Mouse (Mus musculus) E14TG2a.4 (cell line): ENCODE data around the gene Gpm6a.
"Not testable (repeated sequence)": the region's sequence is repeated elsewhere in the genome, so short reads cannot be mapped to it uniquely, and the experiment has no call there.

Source experiments
- H3K27me3 ChIP-seq: 2 replicates; pipeline ENCODE4 v1.6.1; 2014; ENCODE audit warnings: low read length, control low read depth; ENCODE audit not compliant: insufficient read depth
- H3K36me3 ChIP-seq: 2 replicates; pipeline ENCODE4 v1.6.1; 2014; ENCODE audit warnings: low read length, control low read depth; ENCODE audit not compliant: insufficient read depth
- H3K4me1 ChIP-seq: replicated peaks from 2 replicates; pipeline ENCODE4 v1.6.1; 2014; ENCODE audit warnings: low read depth, low read length, control low read depth
- H3K4me3 ChIP-seq: replicated peaks from 2 replicates; pipeline ENCODE4 v1.5.1; 2014; ENCODE audit warnings: mild to moderate bottlenecking, low read length
- H3K9me3 ChIP-seq: 2 replicates; pipeline ENCODE4 v1.6.1; 2014; ENCODE audit warnings: low read length, control low read depth
- CTCF ChIP-seq: conservative IDR thresholded peaks from 2 replicates; pipeline ENCODE4 v1.5.1; 2014; ENCODE audit warnings: low read length
- NANOG ChIP-seq: IDR thresholded peaks from 2 replicates; pipeline ENCODE4 v1.6.1; 2014; ENCODE audit warnings: borderline replicate concordance, low read length, mixed read lengths
- POU5F1 ChIP-seq: IDR thresholded peaks from 2 replicates; pipeline ENCODE4 v1.6.1; 2014; ENCODE audit warnings: low read length, borderline replicate concordance

Gene Gpm6a

DNA sequence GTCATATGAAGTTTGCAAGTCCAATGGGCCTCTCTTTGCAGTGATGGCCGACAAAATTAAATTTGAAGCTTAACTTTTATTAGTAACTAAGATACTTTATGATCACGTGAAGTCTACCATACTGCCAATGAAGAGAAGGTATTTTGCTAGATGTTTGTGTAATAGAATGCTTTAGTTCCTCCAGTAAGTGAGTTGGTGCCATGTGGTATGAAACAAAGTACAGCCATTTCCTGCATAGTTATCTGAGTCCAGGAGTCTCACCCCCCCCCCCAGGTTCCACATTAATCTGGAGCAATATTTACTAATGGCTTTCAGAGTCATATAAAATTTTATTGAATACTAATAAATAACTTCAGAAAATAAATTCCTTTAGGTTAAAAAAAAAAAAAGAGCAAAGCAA is 73.7 kb downstream of the Gpm6a start:
- H3K4me3 ChIP-seq, result no peak overlapping the region
- TF ChIP-seq CTCF (no peak), NANOG (no peak), POU5F1 (no peak)
- no peaks in the 10 kb centered on the region for H3K36me3 ChIP-seq
- no peaks in the 10 kb centered on the region for H3K9me3 ChIP-seq
- H3K27me3 ChIP-seq, result no peaks in the 10 kb centered on the region
- H3K4me1 ChIP-seq, result no peaks in the 10 kb centered on the region

DNA sequence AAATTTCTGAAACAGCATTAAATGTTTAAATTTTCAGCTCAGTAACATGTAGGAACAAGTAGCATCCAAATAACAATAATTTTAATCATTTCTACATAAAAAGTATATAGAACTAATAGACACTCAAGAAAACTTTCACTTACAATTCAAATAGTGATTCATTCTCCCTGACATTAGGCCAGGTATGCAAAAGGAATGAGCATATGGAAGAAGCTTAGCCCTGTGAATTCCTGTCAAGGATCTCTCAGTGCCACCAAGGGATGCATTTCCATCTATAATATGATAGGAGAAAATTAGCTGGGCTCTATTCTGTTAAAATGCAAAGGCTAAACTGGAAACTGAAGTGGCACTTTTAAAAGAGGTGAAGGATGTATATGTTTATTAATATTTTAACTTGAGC is 76.5 kb downstream of the Gpm6a start:
- TF ChIP-seq CTCF (no peak), NANOG (no peak), POU5F1 (no peak)
- Histone ChIP-seq H3K27me3 (no peaks in the 10 kb centered on the region), H3K4me1 (no peaks in the 10 kb centered on the region), H3K4me3 (no peak overlapping the region), H3K36me3 (no peaks in the 10 kb centered on the region), H3K9me3 (no peaks in the 10 kb centered on the region)

DNA sequence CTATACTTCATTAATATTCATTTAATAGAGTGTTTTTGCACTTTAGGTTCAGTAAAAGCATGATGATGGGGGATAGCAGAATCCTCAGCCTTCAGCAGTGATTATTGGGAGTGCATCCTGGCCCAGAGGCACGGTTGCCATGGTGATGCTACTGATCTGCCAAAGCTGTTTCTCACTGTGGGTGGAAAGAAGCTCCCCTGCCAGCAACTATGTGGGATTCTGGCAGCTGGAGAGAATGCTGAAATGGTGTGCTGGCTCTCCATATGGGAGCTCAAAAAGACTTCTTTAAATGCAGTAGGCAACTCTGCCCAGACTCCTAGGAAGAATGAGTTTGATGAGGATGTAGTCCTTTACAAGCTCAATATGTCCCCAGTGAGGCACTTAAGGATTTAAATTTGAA is 79.7 kb downstream of the Gpm6a start:
- Histone ChIP-seq H3K36me3 (no peaks in the 10 kb centered on the region), H3K27me3 (no peaks in the 10 kb centered on the region), H3K9me3 (no peaks in the 10 kb centered on the region), H3K4me3 (no peak overlapping the region), H3K4me1 (no peaks in the 10 kb centered on the region)
- TF ChIP-seq POU5F1 (no peak), CTCF (no peak), NANOG (no peak)

DNA sequence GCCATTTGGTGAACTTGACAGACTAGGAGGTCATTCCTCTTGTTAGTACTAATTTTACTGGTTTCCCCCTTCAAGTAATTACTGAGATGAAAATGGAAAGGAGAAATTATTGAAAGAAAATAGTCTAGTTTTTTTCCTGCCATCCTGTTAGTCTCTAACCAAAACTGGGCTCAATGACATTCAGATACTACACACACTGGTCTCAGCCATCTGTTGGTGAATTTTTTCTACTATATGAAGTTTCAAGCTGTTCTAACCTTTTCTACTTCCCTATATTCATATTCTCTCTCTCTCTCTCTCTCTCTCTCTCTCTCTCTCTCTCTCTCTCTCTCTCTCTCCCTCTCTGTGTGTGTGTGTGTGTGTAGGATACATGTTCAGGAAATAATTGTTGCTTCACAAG is 80.8 kb downstream of the Gpm6a start:
- no peaks in the 10 kb centered on the region for H3K4me1 ChIP-seq
- H3K4me3 ChIP-seq, result no peak overlapping the region
- no peak for TF ChIP-seq NANOG
- TF ChIP-seq POU5F1, result no peak
- no peak for TF ChIP-seq CTCF
- H3K36me3 ChIP-seq, result no peaks in the 10 kb centered on the region
- no peaks in the 10 kb centered on the region for H3K27me3 ChIP-seq
- no peaks in the 10 kb centered on the region for H3K9me3 ChIP-seq

DNA sequence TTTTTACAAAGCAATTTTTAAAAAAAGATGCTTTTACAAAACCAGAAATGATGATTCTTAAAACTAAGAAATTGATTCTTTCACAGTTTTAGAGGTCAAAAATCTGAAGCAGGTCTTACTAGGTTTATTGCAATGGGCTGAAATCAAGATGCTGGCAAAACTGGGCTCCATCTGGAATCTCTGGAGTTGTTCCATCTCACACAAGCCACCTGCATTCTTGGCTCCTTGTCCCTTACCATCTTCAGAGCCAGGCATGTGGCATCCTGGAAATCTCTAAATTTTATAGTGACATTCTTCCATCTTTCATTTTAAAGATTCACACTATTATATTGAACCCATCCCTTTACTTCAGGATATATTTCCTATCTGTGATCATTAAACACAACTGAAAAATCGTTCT is 88.3 kb downstream of the Gpm6a start:
- Histone ChIP-seq H3K27me3 (no peaks in the 10 kb centered on the region), H3K4me1 (no peaks in the 10 kb centered on the region), H3K36me3 (no peaks in the 10 kb centered on the region), H3K9me3 (no peaks in the 10 kb centered on the region), H3K4me3 (no peak overlapping the region)
- TF ChIP-seq POU5F1 (no peak), CTCF (no peak), NANOG (no peak)

DNA sequence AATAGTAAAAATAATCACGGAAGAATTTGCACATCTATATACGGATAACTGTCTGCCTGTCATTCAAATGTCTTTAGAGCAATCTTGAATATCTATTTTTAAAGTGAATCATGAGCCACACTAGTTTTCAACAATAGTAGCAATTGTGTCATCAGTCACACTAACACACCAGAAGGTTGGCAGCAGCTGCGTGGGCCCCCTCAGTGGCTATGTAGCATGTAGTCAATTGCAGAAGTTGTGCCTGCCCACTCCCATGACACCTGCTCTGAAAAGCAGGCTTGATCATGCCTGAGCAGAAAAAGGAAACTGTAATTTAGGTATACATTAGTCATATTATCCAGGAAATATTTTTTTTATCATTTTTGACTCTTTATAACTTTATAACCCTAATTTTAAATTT is 93.8 kb downstream of the Gpm6a start:
- no peaks in the 10 kb centered on the region for H3K27me3 ChIP-seq
- H3K9me3 ChIP-seq, result no peaks in the 10 kb centered on the region
- H3K4me3 ChIP-seq, result no peak overlapping the region
- H3K4me1 ChIP-seq, result no peaks in the 10 kb centered on the region
- TF ChIP-seq NANOG, result no peak
- TF ChIP-seq CTCF, result no peak
- TF ChIP-seq POU5F1, result no peak
- no peaks in the 10 kb centered on the region for H3K36me3 ChIP-seq

DNA sequence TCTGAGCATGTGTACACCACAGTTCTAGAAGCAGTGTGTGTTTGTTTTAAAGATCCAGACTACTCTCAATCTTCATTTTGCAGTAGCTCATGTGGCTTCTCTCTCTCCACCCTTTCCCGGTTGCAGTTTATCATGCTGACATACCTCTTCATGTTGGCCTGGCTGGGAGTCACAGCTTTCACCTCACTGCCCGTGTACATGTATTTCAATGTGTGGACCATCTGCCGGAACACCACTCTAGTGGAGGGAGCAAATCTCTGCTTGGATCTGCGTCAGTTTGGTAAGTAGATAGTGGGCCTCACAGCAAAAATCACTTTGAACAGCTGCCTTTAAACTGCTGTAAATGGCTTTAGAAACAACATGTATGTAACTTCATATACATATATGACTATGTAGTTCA is 95.3 kb downstream of the Gpm6a start:
- no peaks in the 10 kb centered on the region for H3K4me1 ChIP-seq
- H3K27me3 ChIP-seq, result no peaks in the 10 kb centered on the region
- no peaks in the 10 kb centered on the region for H3K9me3 ChIP-seq
- H3K4me3 ChIP-seq, result no peak overlapping the region
- TF ChIP-seq CTCF, result no peak
- TF ChIP-seq NANOG, result no peak
- TF ChIP-seq POU5F1, result no peak
- H3K36me3 ChIP-seq, result no peaks in the 10 kb centered on the region

DNA sequence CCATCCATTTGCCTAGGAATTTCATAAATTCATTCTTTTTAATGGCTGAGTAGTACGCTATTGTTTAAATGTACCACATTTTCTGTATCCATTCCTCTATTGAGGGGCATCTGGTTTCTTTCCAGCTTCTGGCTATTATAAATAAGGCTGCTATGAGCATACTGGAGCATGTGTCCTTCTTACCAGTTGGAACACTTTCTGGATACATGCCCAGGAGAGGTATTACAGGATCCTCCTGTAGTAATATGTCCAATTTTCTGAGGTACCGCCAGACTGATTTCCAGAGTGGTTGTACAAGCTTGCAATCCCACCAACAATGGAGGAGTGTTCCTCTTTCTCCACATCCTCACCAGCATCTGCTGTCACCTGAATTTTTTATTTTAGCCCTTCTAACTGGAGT is 114.2 kb downstream of the Gpm6a start:
- H3K27me3 ChIP-seq, H3K4me1 ChIP-seq, H3K36me3 ChIP-seq, H3K4me3 ChIP-seq: not testable (repeated sequence)
- peaks cover 11% of the 10 kb centered on the region for H3K9me3 ChIP-seq

DNA sequence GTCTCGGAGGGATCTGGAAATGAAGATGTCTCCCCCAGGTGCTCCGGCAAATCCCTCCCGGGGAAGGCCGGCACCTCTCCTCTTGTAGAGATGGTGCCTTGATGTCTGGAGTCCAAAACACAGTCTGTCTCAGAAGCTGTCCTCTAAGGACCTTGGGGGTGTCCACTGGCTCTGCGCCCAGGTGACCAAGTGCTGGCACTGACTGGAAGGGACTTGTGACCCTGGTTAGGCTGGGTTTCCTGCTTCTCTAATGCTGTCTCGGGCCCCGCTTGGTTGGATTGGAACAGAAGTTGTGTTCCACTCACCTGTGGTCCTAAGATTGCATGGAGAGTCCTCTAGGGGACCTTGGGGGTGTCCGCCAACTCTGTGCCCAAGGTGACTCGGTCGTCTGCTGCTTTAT is 118.8 kb downstream of the Gpm6a start:
- Histone ChIP-seq H3K27me3 (no peaks in the 10 kb centered on the region), H3K9me3 (peaks cover 11% of the 10 kb centered on the region), H3K4me3 (no peak overlapping the region), H3K36me3 (no peaks in the 10 kb centered on the region), H3K4me1 (no peaks in the 10 kb centered on the region)
- TF ChIP-seq NANOG, result no peak
- no peak for TF ChIP-seq POU5F1
- no peak for TF ChIP-seq CTCF

DNA sequence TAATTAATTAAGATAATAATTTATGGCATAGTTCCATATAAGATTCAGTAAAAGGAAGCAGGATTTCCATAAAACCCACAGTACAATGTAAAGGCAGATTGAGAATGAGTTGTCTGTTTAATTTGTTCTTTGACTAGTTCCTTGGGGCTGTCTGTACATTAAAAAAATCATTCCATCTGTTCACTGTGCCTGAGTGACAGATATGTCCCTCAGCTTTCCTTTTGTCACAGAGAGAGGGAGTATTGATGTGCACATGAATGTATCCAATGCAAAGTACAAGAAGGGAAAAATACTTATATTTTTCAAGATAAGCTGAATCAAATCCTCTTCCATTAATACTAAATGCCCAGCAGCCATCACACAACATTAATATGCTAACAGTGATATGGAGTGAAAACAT is 147.6 kb downstream of the Gpm6a start:
- TF ChIP-seq NANOG (no peak), POU5F1 (no peak), CTCF (no peak)
- peaks cover 15% of the 10 kb centered on the region for H3K9me3 ChIP-seq
- no peak overlapping the region for H3K4me3 ChIP-seq
- H3K27me3 ChIP-seq, result no peaks in the 10 kb centered on the region
- H3K4me1 ChIP-seq, result no peaks in the 10 kb centered on the region
- H3K36me3 ChIP-seq, result no peaks in the 10 kb centered on the region
